Mouse (Mus musculus): ENCODE results near the gene Olfr1448.
"Not testable (repeated sequence)": the region's sequence is repeated elsewhere in the genome, so short reads cannot be mapped to it uniquely, and the experiment has no call there.

Gene Olfr1448

DNA sequence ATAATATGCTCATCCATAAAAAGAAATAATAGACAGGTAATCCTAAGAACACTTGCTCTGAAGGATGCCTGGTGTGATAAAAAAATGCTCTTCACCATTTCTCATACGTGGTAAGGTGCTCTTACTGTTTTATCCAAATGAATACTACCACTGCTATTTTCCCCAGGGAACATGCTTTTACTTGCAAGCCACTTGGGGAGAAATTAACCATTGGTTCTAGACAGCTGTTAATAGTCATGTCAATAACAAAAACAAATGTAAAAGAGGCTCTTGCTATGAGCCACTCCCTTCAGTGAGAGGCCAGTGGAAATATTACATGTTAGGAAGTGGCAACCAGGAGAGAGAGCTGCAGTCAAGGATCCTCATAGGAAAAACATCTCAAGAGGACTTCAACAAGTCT is at the start of gene Olfr1448:
TSS of gene Olfr1448 (minus strand) at position 101 of the 400 bp plus-strand sequence.
- DNase-seq, result no peak

DNA sequence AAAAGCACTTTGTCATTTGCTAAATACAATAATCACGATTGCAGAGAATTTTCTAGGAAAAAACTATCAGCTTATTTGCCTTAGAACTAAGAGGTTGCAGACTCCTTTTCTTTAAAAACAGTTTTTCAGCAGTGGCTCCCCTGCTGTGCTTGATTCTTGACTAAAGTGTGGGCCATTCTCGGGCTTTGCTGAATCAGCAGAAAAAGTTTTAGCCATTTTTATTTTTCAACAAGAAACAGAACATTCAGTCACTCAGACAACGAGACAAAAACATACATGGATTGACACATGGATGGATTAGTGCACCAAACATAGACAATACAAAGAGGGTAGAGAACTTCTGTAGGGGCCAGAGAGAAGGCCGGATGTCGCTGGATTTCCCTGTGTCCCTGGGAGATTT is 45.9 kb upstream of the Olfr1448 start:
- not testable (repeated sequence) for DNase-seq

DNA sequence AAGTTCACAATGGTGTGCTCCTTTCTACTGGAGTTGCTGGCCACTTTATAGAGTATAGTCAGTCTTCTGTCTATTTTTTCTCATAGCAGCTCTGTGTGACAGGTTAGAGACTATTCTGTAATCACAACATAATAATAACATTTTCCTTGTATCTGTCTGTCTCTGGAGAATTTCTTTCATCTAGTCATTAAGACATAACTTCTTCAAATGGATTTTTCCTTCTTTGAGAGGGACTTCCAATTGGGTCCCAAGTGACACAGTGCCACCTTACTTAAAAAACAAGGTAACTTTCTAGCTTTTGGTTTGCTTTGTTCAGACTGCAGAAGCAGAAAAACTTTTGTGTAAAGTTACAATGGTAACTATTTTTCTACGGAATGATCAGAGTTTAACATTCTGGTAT is 25.7 kb upstream of the Olfr1448 start, which contains the start of gene Olfr1450:
TSS of gene Olfr1450 (plus strand) at position 301 of the 400 bp plus-strand sequence.
- DNase-seq, result no peak

DNA sequence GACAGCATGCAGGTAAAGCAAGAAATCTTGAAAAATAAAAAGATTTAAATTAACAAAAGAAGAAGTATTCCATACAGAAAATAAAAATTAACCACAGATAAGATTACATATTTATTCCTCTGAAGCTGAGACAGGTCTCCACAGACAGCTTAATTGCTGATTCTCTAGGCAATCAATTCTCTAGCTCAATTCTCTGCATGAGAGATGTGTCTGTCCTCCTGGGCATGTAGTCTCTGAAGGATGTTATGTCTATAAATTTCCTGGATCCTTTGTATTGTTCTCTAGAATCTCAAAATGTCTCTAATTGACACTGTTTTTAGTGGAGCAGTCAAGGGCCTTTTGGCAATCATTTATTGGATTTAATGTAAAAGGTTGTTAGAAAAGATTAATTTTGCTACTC is 6.3 kb upstream of the Olfr1448 start, which contains the start of gene Olfr1449:
TSS of gene Olfr1449 (plus strand) at position 301 of the 400 bp plus-strand sequence.
- no peak for DNase-seq

DNA sequence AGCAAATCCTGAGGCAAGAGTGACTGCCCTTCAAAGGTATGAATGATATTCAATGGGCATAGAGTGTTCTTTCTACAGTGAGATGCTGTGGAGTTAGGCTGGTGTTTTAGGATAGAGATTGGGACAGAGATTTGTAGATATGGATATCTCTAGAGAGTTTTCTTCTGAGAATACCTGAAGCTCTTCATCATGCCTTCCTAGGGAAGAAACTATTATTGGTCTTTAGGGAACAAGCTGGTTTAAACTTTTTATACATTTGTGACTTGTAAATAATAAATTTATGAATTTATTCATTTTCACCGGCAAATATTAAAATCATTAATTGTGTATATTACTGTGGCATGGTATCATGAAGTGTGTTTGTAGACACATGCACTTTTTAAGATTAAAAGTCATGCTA is 20.6 kb downstream of the Olfr1448 start, which contains the start of gene Olfr1447:
TSS of gene Olfr1447 (minus strand) at position 101 of the 400 bp plus-strand sequence.
- no peak for DNase-seq

DNA sequence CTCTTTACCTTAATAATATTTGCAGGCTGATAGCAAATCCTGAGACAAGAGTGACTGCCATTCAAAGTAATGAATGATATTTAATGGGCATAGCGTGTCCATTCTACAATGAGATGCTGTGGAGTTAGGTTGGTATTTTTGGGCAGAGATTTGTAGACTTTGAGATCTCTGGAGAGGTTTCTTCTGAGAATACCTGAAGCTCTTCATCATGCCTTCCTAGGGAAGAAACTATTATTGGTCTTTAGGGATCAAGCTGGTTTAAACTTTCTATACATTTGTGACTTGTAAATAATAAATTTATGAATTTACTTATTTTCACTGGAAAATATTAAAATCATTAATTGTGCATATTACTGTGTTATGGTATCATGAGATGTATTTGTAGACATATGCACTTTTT is 30.8 kb downstream of the Olfr1448 start, which contains the start of gene Olfr1446:
TSS of gene Olfr1446 (minus strand) at position 101 of the 400 bp plus-strand sequence.
- DNase-seq, result no peak

DNA sequence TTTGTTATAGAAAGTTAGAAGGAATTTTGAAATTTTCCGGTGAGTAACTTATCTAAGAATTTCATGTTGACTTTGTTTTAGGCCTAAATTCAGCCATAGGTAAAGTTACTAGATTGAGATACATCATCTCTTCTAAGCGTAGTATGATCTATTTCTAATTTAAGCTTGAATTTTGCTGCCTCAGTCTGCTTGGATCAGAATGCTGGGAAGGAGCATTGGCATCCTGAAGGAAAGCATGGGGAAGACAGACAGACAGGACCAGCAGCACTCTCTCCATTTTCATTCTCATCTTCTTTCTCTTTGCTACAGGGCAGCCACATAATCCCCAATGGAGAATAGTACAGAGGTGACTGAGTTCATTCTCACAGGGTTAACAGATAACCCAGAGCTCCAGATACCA is 40.7 kb downstream of the Olfr1448 start, which contains the start of gene Olfr1445:
TSS of gene Olfr1445 (plus strand) at position 301 of the 400 bp plus-strand sequence.
- no peak for DNase-seq
